Mouse (Mus musculus) forebrain, postnatal 0 days (tissue): ENCODE measurements at regions not wholly inside any gene's neighbourhood (a gene's known extent, or its start where the extent isn't known, plus 50 kb on each side); places are given as distances from the start of the nearest gene placed in this dataset.

Experiments used
- ATAC-seq: fragments of 200-750 bp; cut with Nextera tagmentation; 2 replicates; pipeline ENCODE4 v1.8.0; 2017; ENCODE audit warnings: mild to moderate bottlenecking, moderate library complexity
- DNase-seq: peaks from one replicate; pipeline ENCODE4 v3.0.0-alpha.2; 2015
- H3K27ac ChIP-seq: fragments of 300-500 bp; sonication (generic); 2 replicates; pipeline ENCODE4 v1.5.1; 2014; ENCODE audit warnings: low read depth, mild to moderate bottlenecking, antibody characterized with exemption, low read length, moderate library complexity, mixed read lengths
- H3K27me3 ChIP-seq: fragments of 300-500 bp; sonication (generic); 2 replicates; pipeline ENCODE4 v1.6.1; 2014; ENCODE audit warnings: mild to moderate bottlenecking, low read length, mixed read lengths; ENCODE audit not compliant: insufficient read depth
- H3K36me3 ChIP-seq: fragments of 300-500 bp; sonication (generic); 2 replicates; pipeline ENCODE4 v1.6.1; 2014; ENCODE audit warnings: mild to moderate bottlenecking, moderate library complexity; ENCODE audit not compliant: insufficient read depth
- H3K4me1 ChIP-seq: fragments of 300-500 bp; sonication (generic); 2 replicates; pipeline ENCODE4 v1.6.1; 2014; ENCODE audit warnings: antibody characterized with exemption; ENCODE audit not compliant: insufficient read depth
- H3K4me2 ChIP-seq: fragments of 300-500 bp; sonication (generic); 2 replicates; pipeline ENCODE4 v1.6.1; 2014; ENCODE audit warnings: low read depth, mild to moderate bottlenecking, moderate library complexity
- H3K4me3 ChIP-seq: fragments of 300-500 bp; sonication (generic); 2 replicates; pipeline ENCODE4 v1.5.1; 2014; ENCODE audit warnings: low read depth, low read length, mixed read lengths
- H3K9ac ChIP-seq: fragments of 300-500 bp; sonication (generic); 2 replicates; pipeline ENCODE4 v1.6.1; 2014; ENCODE audit warnings: mild to moderate bottlenecking
- H3K9me3 ChIP-seq: fragments of 300-500 bp; sonication (generic); 2 replicates; pipeline ENCODE4 v1.6.1; 2016; ENCODE audit warnings: low read length
- CTCF ChIP-seq: sonication (generic); IDR thresholded peaks from 2 replicates; pipeline ENCODE4 v1.5.1; 2016; ENCODE audit warnings: antibody characterized with exemption, control low read depth, low read depth
- WGBS: fragments of 180-500 bp; shearing (Covaris S2); extraction: QIAGEN DNeasy Blood & Tissue Kit; methylation state at CpG from one replicate; pipeline ENCODE4 v1.1.7; 2014; 5-methylcytosine and 5-hydroxymethylcytosine counted together

- 42% methylated on average over 6 of the region's 6 CpGs for WGBS
- ATAC-seq (peak; percentile 62; the same call in 1 of the 2 replicates), DNase-seq (peak; percentile 28)
- Histone ChIP-seq H3K36me3 (no peaks in the 10 kb centered on the region), H3K9me3 (no peaks in the 10 kb centered on the region), H3K9ac (no peak overlapping the region), H3K27ac (no peak overlapping the region), H3K4me3 (no peak overlapping the region), H3K4me1 (no peaks in the 10 kb centered on the region), H3K27me3 (no peaks in the 10 kb centered on the region), H3K4me2 (no peak overlapping the region)
- TF ChIP-seq CTCF: no peak
Observed at GRCm38 (mm10) chr3:66504717-66505116, 208.1 kb upstream of the Veph1 start.

- DNase-seq (no peak), ATAC-seq (no peak)
- no peak for TF ChIP-seq CTCF
- Histone ChIP-seq H3K36me3 (no peaks in the 10 kb centered on the region), H3K9ac (no peak overlapping the region), H3K27me3 (no peaks in the 10 kb centered on the region), H3K4me2 (no peak overlapping the region), H3K27ac (no peak overlapping the region), H3K9me3 (no peaks in the 10 kb centered on the region), H3K4me1 (no peaks in the 10 kb centered on the region), H3K4me3 (no peak overlapping the region)
- WGBS: 89% methylated on average over 3 of the region's 3 CpGs
Observed at GRCm38 (mm10) chr3:66503615-66504014, 207.0 kb upstream of the Veph1 start.

GRCm38 (mm10) chr3:66501865-66502264 is 205.2 kb upstream of the Veph1 start:
- Histone ChIP-seq H3K4me3 (no peak overlapping the region), H3K27me3 (no peaks in the 10 kb centered on the region), H3K36me3 (no peaks in the 10 kb centered on the region), H3K27ac (no peak overlapping the region), H3K9me3 (no peaks in the 10 kb centered on the region), H3K9ac (no peak overlapping the region), H3K4me2 (no peak overlapping the region), H3K4me1 (no peaks in the 10 kb centered on the region)
- no peak for DNase-seq
- WGBS: 61% methylated on average over 4 of the region's 4 CpGs
- TF ChIP-seq CTCF: no peak
- ATAC-seq: no peak

GRCm38 (mm10) chr3:66494442-66495113 is 197.9 kb upstream of the Veph1 start:
- no peak overlapping the region for H3K9ac ChIP-seq
- ATAC-seq: no peak
- H3K9me3 ChIP-seq: no peaks in the 10 kb centered on the region
- no peaks in the 10 kb centered on the region for H3K4me1 ChIP-seq
- H3K27me3 ChIP-seq: no peaks in the 10 kb centered on the region; the same call in 1 of the 2 replicates
- no peak for DNase-seq
- no peaks in the 10 kb centered on the region for H3K36me3 ChIP-seq
- TF ChIP-seq CTCF: no peak
- no peak overlapping the region for H3K4me3 ChIP-seq
- H3K4me2 ChIP-seq: no peak overlapping the region
- 79% methylated on average over 2 of the region's 2 CpGs for WGBS
- H3K27ac ChIP-seq: no peak overlapping the region

- ATAC-seq (no peak), DNase-seq (no peak)
- H3K4me3 ChIP-seq: no peak overlapping the region
- H3K27ac ChIP-seq: no peak overlapping the region
- no peak overlapping the region for H3K4me2 ChIP-seq
- H3K9me3 ChIP-seq: no peaks in the 10 kb centered on the region
- H3K4me1 ChIP-seq: no peaks in the 10 kb centered on the region
- 2% methylated on average over 6 of the region's 6 CpGs for WGBS
- no peaks in the 10 kb centered on the region for H3K36me3 ChIP-seq
- no peak for TF ChIP-seq CTCF
- peaks cover 9% of the 10 kb centered on the region; the same call in 1 of the 2 replicates for H3K27me3 ChIP-seq
- no peak overlapping the region for H3K9ac ChIP-seq
Observed at GRCm38 (mm10) chr3:66490696-66491357, 194.2 kb upstream of the Veph1 start.

GRCm38 (mm10) chr3:66488724-66489123 is 192.1 kb upstream of the Veph1 start:
- H3K4me2 ChIP-seq: no peak overlapping the region
- no peak overlapping the region for H3K4me3 ChIP-seq
- no peak overlapping the region for H3K27ac ChIP-seq
- TF ChIP-seq CTCF: no peak
- no peak for ATAC-seq
- no peaks in the 10 kb centered on the region for H3K4me1 ChIP-seq
- 7% methylated on average over 7 of the region's 7 CpGs for WGBS
- H3K36me3 ChIP-seq: no peaks in the 10 kb centered on the region
- no peak for DNase-seq
- H3K27me3 ChIP-seq: peaks cover 9% of the 10 kb centered on the region; the same call in 1 of the 2 replicates
- no peak overlapping the region for H3K9ac ChIP-seq
- H3K9me3 ChIP-seq: no peaks in the 10 kb centered on the region

- H3K9ac ChIP-seq: no peak overlapping the region
- H3K9me3 ChIP-seq: no peaks in the 10 kb centered on the region
- peaks cover 9% of the 10 kb centered on the region; the same call in 1 of the 2 replicates for H3K27me3 ChIP-seq
- no peak overlapping the region for H3K4me3 ChIP-seq
- H3K4me2 ChIP-seq: no peak overlapping the region
- DNase-seq (no peak), ATAC-seq (no peak)
- no peaks in the 10 kb centered on the region for H3K36me3 ChIP-seq
- H3K27ac ChIP-seq: no peak overlapping the region
- no peaks in the 10 kb centered on the region for H3K4me1 ChIP-seq
- TF ChIP-seq CTCF: no peak
Observed at GRCm38 (mm10) chr3:66486658-66487057, 190.0 kb upstream of the Veph1 start.
